Mouse (Mus musculus): Measurements from ENCODE around the gene Lmod2. TPM values are rescaled to one million over a fixed set of nuclear protein-coding genes. Genes with fewer than 3 reads are reported as not detected.

The Lmod2 gene
- total RNA-seq, 2 experiments from 2014 or later, result 0.38 TPM; not detected in 1

DNA sequence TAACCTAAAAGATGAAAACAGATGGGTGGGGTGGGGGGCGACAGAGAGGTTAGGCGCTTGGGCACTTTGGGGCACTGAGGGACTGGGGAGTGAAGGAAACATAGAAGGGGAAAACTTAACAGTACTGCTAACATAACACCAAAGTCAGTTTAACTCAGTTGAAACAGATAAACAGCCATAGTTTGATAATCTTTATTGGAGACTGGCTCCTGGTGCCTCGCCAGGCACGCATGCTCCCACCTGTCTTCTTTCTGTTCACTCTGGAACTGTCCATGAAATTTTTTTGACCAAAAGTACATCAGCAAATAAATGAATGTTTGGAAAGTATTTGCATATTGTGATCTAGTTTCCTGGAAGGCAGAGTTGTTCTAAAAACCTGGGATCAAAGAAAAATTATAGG is 43.7 kb downstream of the Lmod2 start:
- no peak for DNase-seq (ENCODE audit: low spot score in 2 of 2)

DNA sequence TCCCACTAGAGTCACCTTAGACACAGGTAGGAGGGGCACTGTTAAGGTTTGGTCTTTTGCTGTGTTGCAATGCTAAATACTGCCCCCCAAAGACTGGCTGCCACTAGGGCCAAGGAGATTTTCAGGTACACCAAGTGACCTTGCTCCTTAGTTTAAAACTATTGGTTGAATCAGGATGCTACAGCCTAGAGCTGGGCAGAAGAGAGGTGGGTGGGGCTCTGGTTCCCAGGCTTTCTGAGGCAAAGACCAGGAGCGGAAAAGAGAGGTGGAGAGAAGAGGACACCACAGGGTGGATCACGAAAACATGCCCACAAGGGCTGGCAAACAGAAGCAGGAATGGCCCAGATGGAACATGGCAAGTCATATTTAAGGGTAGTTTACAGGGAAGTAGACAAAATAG is 44.6 kb downstream of the Lmod2 start:
- DNase-seq (ENCODE audit: low spot score in 2 of 2), result no peak

GRCm38 (mm10) chr6:24642960-24643359 is 45.4 kb downstream of the Lmod2 start:
- no peak for DNase-seq (ENCODE audit: low spot score in 2 of 2)

GRCm38 (mm10) chr6:24645346-24646053 is 47.9 kb downstream of the Lmod2 start:
- DNase-seq (ENCODE audit: low spot score in 2 of 2), result no peak

DNA sequence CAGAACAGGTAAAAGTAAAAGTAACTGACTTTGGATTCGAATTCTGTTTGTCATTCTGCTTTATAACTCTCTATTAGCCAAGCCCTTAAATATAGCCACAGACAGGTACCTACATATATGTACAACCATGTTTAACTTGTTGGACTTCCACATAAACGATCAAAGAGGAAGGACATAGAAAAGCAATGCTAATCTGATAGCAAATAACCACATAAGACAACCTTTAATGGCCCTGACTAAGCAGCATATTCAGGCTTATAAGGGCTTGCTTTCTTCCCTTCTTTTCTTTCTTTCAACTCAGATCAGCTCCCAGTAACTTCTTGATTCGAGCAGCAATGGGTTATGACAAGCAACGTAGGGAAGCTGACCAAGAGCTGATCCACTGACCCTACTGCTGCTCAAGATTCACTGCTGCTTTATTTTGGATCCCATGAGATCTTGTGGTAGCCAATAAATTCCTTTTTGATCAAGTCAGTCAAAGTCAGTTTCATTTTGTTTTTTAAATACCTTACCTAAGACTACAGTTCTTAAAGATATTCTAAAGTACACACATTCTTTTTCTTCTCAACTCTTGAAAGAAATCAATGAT is 49.6 kb downstream of the Lmod2 start:
- no peak for DNase-seq (ENCODE audit: low spot score in 2 of 2)

DNA sequence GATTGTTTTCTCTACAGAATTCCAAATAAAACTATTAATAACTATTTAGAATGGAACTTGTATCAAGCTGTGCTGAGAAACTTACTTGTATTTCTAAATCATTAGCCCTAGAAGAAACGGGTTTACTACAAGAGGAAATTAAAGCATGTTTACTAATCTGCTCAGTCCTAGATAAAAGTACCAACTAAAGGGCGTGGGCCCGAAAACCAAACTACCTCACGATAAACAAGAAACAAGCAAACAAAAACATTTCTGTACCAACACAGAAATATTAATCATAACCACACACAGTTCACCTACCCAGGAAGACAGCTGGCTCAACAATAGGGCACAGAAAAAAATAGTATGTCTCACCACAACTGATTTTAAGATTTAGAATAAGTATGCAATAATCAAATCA is 50.8 kb downstream of the Lmod2 start:
- no peak for DNase-seq (ENCODE audit: low spot score in 2 of 2)

- no peak for DNase-seq (ENCODE audit: low spot score in 2 of 2)
Measured at GRCm38 (mm10) chr6:24650719-24651118, 53.2 kb downstream of the Lmod2 start.

- DNase-seq (ENCODE audit: low spot score in 2 of 2), result no peak
Measured at GRCm38 (mm10) chr6:24651538-24651937, 54.0 kb downstream of the Lmod2 start.

Other genes starting within 250 kb of the Lmod2 start
- gene Iqub, start 82.7 kb upstream of the Lmod2 start, total RNA-seq (2021), result under 1 TPM; 0.16 to 0.17 TPM
- gene Ndufa5, start 69.7 kb upstream of the Lmod2 start, total RNA-seq (2021), result 100 to 1,000 TPM; 302 to 409 TPM
- gene Asb15, start 69.6 kb upstream of the Lmod2 start, total RNA-seq (2021), result under 1 TPM in 1 of 2 experiments, not detected in 1; 0.10 TPM
- gene Wasl, start 67.2 kb downstream of the Lmod2 start, total RNA-seq (2021), result 10 to 100 TPM; 50.4 to 62.3 TPM
- not detected for gene Hyal6, start 135.5 kb downstream of the Lmod2 start, total RNA-seq (2021)
- not detected for gene Hyal4, start 150.6 kb downstream of the Lmod2 start, total RNA-seq (2021)
- gene Spam1, start 193.4 kb downstream of the Lmod2 start, total RNA-seq (2021), result not detected

All from adrenal gland, adult 18-20 months (tissue).